9 mouse cellular contexts compared by ENCODE assay signal in genomic region chr3:69655001-69655400, GRCm38 (mm10). TPM values are rescaled to one million over a fixed set of nuclear protein-coding genes. Genes with fewer than 3 reads are reported as not detected.
DNase-seq lines count a peak whose midpoint lies in the region; ATAC-seq and TF ChIP-seq lines count a peak whose summit lies in the region.
"Had no signal": no experiment of that assay in that cellular context is flagged by ENCODE, and none has a peak within 500 bp of the region (broad histone marks: within the 10 kb centered on the region; RNA-seq: fewer than 3 reads in every experiment).

No protein-coding gene starts in this region.

- no peak for TF ChIP-seq POLR2A in small intestine, adult 2 months (IDR thresholded peaks at IDR 0.05; ENCODE audit: low read depth, low read length)

- H3K4me2 ChIP-seq in embryonic facial prominence, embryonic 14.5 days (ENCODE audit: low read depth, low read length), result peak overlapping the region; percentile 20; the same call in 1 of the 2 replicates
- H3K4me2 ChIP-seq in embryonic facial prominence, embryonic 15.5 days (replicated peaks), result 0 out of 2 replicates have a peak overlapping the region, but pooled peaks have one; percentile 2
- H3K4me2 ChIP-seq: embryonic facial prominence, embryonic 13.5 days had no signal

- no peaks in the 10 kb centered on the region for H3K9me3 ChIP-seq in embryonic facial prominence, embryonic 14.5 days (ENCODE audit: control insufficient read depth, low read length)
- no peaks in the 10 kb centered on the region for H3K9me3 ChIP-seq in embryonic facial prominence, embryonic 10.5 days
- H3K9me3 ChIP-seq in embryonic facial prominence, embryonic 15.5 days (replicated peaks), result no peaks in the 10 kb centered on the region
- H3K9me3 ChIP-seq: embryonic facial prominence, embryonic 13.5 days had no signal

- DNase-seq in embryonic facial prominence, embryonic 14.5 days (ENCODE audit: low spot score), result peak; percentile 48
- no peak for DNase-seq in embryonic facial prominence, embryonic 10.5 days (ENCODE audit: low spot score)
- peak; percentile 13 to 28 for DNase-seq in kidney, postnatal 36 days
- no peak for DNase-seq in right cerebral cortex, postnatal 10 days (ENCODE audit: low spot score in 2 of 2)
- no peak for DNase-seq in layer of hippocampus, adult 2 months (ENCODE audit: low spot score in 2 of 2)

- WGBS in embryonic facial prominence, embryonic 14.5 days, result 6% methylated on average over 2 of the region's 2 CpGs
- 22% methylated on average over 2 of the region's 2 CpGs for WGBS in embryonic facial prominence, embryonic 10.5 days
- 13% methylated on average over 2 of the region's 2 CpGs for WGBS in embryonic facial prominence, embryonic 15.5 days
- 5% methylated on average over 2 of the region's 2 CpGs for WGBS in small intestine, adult 2 months

- no peak overlapping the region for H3K9ac ChIP-seq in embryonic facial prominence, embryonic 14.5 days (ENCODE audit: low read depth, low read length)
- no peak overlapping the region for H3K9ac ChIP-seq in embryonic facial prominence, embryonic 15.5 days
- H3K9ac ChIP-seq: embryonic facial prominence, embryonic 13.5 days had no signal

- no peaks in the 10 kb centered on the region for H3K27me3 ChIP-seq in embryonic facial prominence, embryonic 14.5 days (replicated peaks; ENCODE audit: control insufficient read depth, insufficient read depth, low read length)
- H3K27me3 ChIP-seq in embryonic facial prominence, embryonic 10.5 days (replicated peaks; ENCODE audit: low read depth, poor library complexity, severe bottlenecking), result no peaks in the 10 kb centered on the region
- no peaks in the 10 kb centered on the region for H3K27me3 ChIP-seq in embryonic facial prominence, embryonic 15.5 days
- no peaks in the 10 kb centered on the region for H3K27me3 ChIP-seq in small intestine, adult 2 months (ENCODE audit: control insufficient read depth, insufficient read depth, low read length)
- H3K27me3 ChIP-seq: embryonic facial prominence, embryonic 13.5 days had no signal

- no peak for TF ChIP-seq CTCF in small intestine, adult 2 months (IDR thresholded peaks at IDR 0.05; ENCODE audit: extremely low read depth, insufficient read length, insufficient replicate concordance, low read depth, low read length)
- no peak for TF ChIP-seq CTCF in layer of hippocampus, adult 2 months (conservative IDR thresholded peaks at IDR 0.05)

- H3K27ac ChIP-seq in embryonic facial prominence, embryonic 14.5 days (replicated peaks; ENCODE audit: low read depth, low read length), result no peak overlapping the region
- no peak overlapping the region for H3K27ac ChIP-seq in embryonic facial prominence, embryonic 10.5 days (replicated peaks)
- H3K27ac ChIP-seq in embryonic facial prominence, embryonic 15.5 days (replicated peaks), result no peak overlapping the region; the same call in 1 of the 2 replicates
- peak overlapping the region; percentile 45; the same call in 1 of the 2 replicates for H3K27ac ChIP-seq in small intestine, adult 2 months (ENCODE audit: insufficient read depth, low read depth, low read length)
- H3K27ac ChIP-seq in layer of hippocampus, adult 2 months, result no peak overlapping the region
- H3K27ac ChIP-seq: embryonic facial prominence, embryonic 13.5 days had no signal

- ATAC-seq in embryonic facial prominence, embryonic 14.5 days (ENCODE audit: low read depth), result no peak
- no peak for ATAC-seq in embryonic facial prominence, embryonic 15.5 days (ENCODE audit: insufficient number of reproducible peaks, low FRiP score, low TSS enrichment, low read depth)
- no peak for ATAC-seq in megakaryocyte, adult 5-6 weeks (ENCODE audit: poor library complexity, severe bottlenecking)

- no peaks in the 10 kb centered on the region for H3K36me3 ChIP-seq in embryonic facial prominence, embryonic 14.5 days (ENCODE audit: control insufficient read depth, insufficient read depth, low read length)
- no peaks in the 10 kb centered on the region for H3K36me3 ChIP-seq in embryonic facial prominence, embryonic 10.5 days (replicated peaks)
- H3K36me3 ChIP-seq in embryonic facial prominence, embryonic 15.5 days, result no peaks in the 10 kb centered on the region
- no peaks in the 10 kb centered on the region for H3K36me3 ChIP-seq in small intestine, adult 2 months (ENCODE audit: control insufficient read depth, insufficient read depth, low read length)
- H3K36me3 ChIP-seq: embryonic facial prominence, embryonic 13.5 days had no signal

- H3K4me3 ChIP-seq in embryonic facial prominence, embryonic 14.5 days (ENCODE audit: low read depth, low read length), result no peak overlapping the region
- no peak overlapping the region for H3K4me3 ChIP-seq in embryonic facial prominence, embryonic 10.5 days
- no peak overlapping the region for H3K4me3 ChIP-seq in embryonic facial prominence, embryonic 15.5 days (replicated peaks)
- no peak overlapping the region for H3K4me3 ChIP-seq in small intestine, adult 2 months (ENCODE audit: low read depth, low read length)
- no peak overlapping the region for H3K4me3 ChIP-seq in layer of hippocampus, adult 2 months
- H3K4me3 ChIP-seq: embryonic facial prominence, embryonic 13.5 days had no signal

- peaks cover 10% of the 10 kb centered on the region for H3K4me1 ChIP-seq in embryonic facial prominence, embryonic 14.5 days (ENCODE audit: control insufficient read depth, insufficient read depth, low read length)
- peaks cover 13% of the 10 kb centered on the region; the same call in 1 of the 2 replicates for H3K4me1 ChIP-seq in embryonic facial prominence, embryonic 10.5 days
- H3K4me1 ChIP-seq in embryonic facial prominence, embryonic 15.5 days, result no peaks in the 10 kb centered on the region
- peaks cover 5% of the 10 kb centered on the region; the same call in 1 of the 2 replicates for H3K4me1 ChIP-seq in small intestine, adult 2 months (ENCODE audit: control insufficient read depth, insufficient read depth, insufficient read length, low read length)

RNA-seq across cellular contexts. Expression of gene B3galnt1, which starts 56.2 kb away (rescaled TPM):
- 47.9 and 52.4 TPM in 2 replicates for polyA plus RNA-seq in embryonic facial prominence, embryonic 14.5 days (2014; fragmentation: Nextera tagmentation; extraction: Ambion mirVana)
- polyA plus RNA-seq in embryonic facial prominence, embryonic 10.5 days (2016; fragmentation: Nextera tagmentation; extraction: Ambion mirVana), result 24.4 and 25.2 TPM in 2 replicates
- 35.5 and 36.7 TPM in 2 replicates for polyA plus RNA-seq in embryonic facial prominence, embryonic 15.5 days (2015; fragmentation: Nextera tagmentation; extraction: Ambion mirVana)
- 1.7 and 2.6 TPM in 2 replicates for polyA plus RNA-seq in small intestine, adult 2 months (2012; rRNA removed)
- 0.41 and 0.42 TPM in 2 replicates for total RNA-seq in megakaryocyte, adult 5-6 weeks (2015)
- total RNA-seq in megakaryocyte, adult 5-6 weeks (2017), result 0.65 and 1.7 TPM in 2 replicates
- total RNA-seq in layer of hippocampus, adult 2 months (2021), result 10 to 100 TPM; 42.0 to 43.9 TPM

Comparison
In these comparisons a context has a peak if more than half of its experiments do, and no peak if none do; other contexts are left out.
1. DNase-seq: peak in embryonic facial prominence, embryonic 14.5 days (single experiment) and kidney, postnatal 36 days (2 of 2); none in embryonic facial prominence, embryonic 10.5 days (single experiment), right cerebral cortex, postnatal 10 days (0 of 2) and layer of hippocampus, adult 2 months (0 of 2).